Mouse (Mus musculus) midbrain, embryonic 11.5 days (tissue): ENCODE measurements at regions not wholly inside any gene's neighbourhood (a gene's known extent, or its start where the extent isn't known, plus 50 kb on each side); places are given as distances from the start of the nearest gene placed in this dataset.

Experiments used
- ATAC-seq: fragments of 200-750 bp; cut with Nextera tagmentation; 2 replicates; pipeline ENCODE4 v1.8.0; 2017; ENCODE audit warnings: moderate TSS enrichment, moderate library complexity; ENCODE audit not compliant: low FRiP score
- DNase-seq: peaks from one replicate; pipeline ENCODE4 v3.0.0; 2015; ENCODE audit warnings: low spot score; ENCODE audit errors: missing footprints
- H3K27ac ChIP-seq: fragments of 300-500 bp; sonication (generic); 2 replicates; pipeline ENCODE4 v1.5.1; 2014; ENCODE audit warnings: low read depth, low read length
- H3K27me3 ChIP-seq: fragments of 300-500 bp; sonication (generic); 2 replicates; pipeline ENCODE4 v1.6.1; 2014; ENCODE audit warnings: mild to moderate bottlenecking, low read length, moderate library complexity, mixed read lengths; ENCODE audit not compliant: control insufficient read depth, insufficient read depth
- H3K36me3 ChIP-seq: fragments of 300-500 bp; sonication (generic); 2 replicates; pipeline ENCODE4 v1.6.1; 2014; ENCODE audit warnings: mild to moderate bottlenecking, low read length, moderate library complexity, mixed read lengths; ENCODE audit not compliant: control insufficient read depth, insufficient read depth
- H3K4me1 ChIP-seq: fragments of 300-500 bp; sonication (generic); 2 replicates; pipeline ENCODE4 v1.6.1; 2014; ENCODE audit warnings: low read length; ENCODE audit not compliant: control insufficient read depth, insufficient read depth
- H3K4me2 ChIP-seq: fragments of 300-500 bp; sonication (generic); 2 replicates; pipeline ENCODE4 v1.6.1; 2014; ENCODE audit warnings: mild to moderate bottlenecking, moderate library complexity
- H3K4me3 ChIP-seq: fragments of 300-500 bp; sonication (generic); 2 replicates; pipeline ENCODE4 v1.5.1; 2014; ENCODE audit warnings: low read depth, low read length
- H3K9ac ChIP-seq: fragments of 300-500 bp; sonication (generic); 2 replicates; pipeline ENCODE4 v1.6.1; 2014; ENCODE audit warnings: low read length
- H3K9me3 ChIP-seq: fragments of 300-500 bp; sonication (generic); 2 replicates; pipeline ENCODE4 v1.6.1; 2016; ENCODE audit warnings: low read length; ENCODE audit not compliant: control insufficient read depth
- WGBS: fragments of 180-500 bp; shearing (Covaris S2); extraction: QIAGEN DNeasy Blood & Tissue Kit; methylation state at CpG from one replicate; pipeline ENCODE4 v1.1.7; 2014; 5-methylcytosine and 5-hydroxymethylcytosine counted together

- WGBS: 89% methylated on average over 11 of the region's 11 CpGs
- ATAC-seq (no peak), DNase-seq (no peak)
- Histone ChIP-seq H3K4me1 (peaks cover 11% of the 10 kb centered on the region; the same call in 1 of the 2 replicates), H3K27ac (no peak overlapping the region), H3K9ac (no peak overlapping the region), H3K36me3 (no peaks in the 10 kb centered on the region), H3K9me3 (no peaks in the 10 kb centered on the region), H3K4me2 (no peak overlapping the region), H3K4me3 (no peak overlapping the region), H3K27me3 (no peaks in the 10 kb centered on the region)
These were observed 202.9 kb upstream of the Id2 start for GRCm38 (mm10) chr12:25299603-25300471.

DNA sequence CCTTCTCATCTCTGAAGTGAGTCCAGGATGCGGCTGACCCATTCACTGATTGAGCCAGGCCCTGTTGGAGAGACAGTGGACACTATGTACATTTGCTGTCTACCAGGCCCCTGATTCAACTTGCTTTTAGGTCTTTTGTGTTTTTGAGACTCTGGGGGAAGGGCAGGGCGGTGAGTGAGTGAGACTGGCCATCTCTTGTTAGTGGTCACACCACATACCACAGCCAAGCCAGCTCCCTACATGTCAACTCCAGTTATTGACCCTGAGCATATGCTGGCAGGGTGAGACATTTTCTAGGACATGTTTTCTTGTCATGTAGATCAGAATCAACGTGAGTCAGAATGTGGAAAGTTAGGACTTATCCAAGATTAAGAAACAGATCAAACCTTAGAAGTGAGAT is 201.8 kb upstream of the Id2 start:
- no peaks in the 10 kb centered on the region for H3K27me3 ChIP-seq
- H3K4me2 ChIP-seq: no peak overlapping the region
- H3K9ac ChIP-seq: no peak overlapping the region
- WGBS: 89% methylated on average over 3 of the region's 3 CpGs
- peaks cover 5% of the 10 kb centered on the region; the same call in 1 of the 2 replicates for H3K4me1 ChIP-seq
- DNase-seq (no peak), ATAC-seq (no peak)
- no peak overlapping the region for H3K27ac ChIP-seq
- H3K9me3 ChIP-seq: no peaks in the 10 kb centered on the region
- no peaks in the 10 kb centered on the region for H3K36me3 ChIP-seq
- no peak overlapping the region for H3K4me3 ChIP-seq

DNA sequence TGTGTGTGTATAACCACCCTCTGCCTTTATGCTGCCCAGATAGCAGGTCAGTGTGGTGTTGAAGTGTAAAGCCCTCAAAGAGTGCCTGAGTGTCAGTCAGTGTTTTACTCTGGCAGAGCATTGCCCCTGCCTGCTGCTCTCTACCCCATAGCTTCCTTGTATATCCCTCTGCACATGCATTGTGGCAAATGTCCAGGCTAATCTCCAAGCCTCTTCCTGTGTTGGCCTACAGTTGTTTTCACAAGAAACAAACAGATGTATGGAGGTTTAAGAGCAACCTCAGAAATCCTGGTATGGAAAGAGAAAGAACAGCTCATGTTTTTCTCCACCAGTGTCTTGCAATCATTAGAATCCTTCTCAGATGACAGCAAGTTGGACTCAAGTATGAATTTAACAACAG is 201.0 kb upstream of the Id2 start:
- Histone ChIP-seq H3K4me3 (no peak overlapping the region), H3K4me2 (no peak overlapping the region), H3K9me3 (no peaks in the 10 kb centered on the region), H3K27ac (no peak overlapping the region), H3K27me3 (no peaks in the 10 kb centered on the region), H3K36me3 (no peaks in the 10 kb centered on the region), H3K4me1 (peaks cover 2% of the 10 kb centered on the region; the same call in 1 of the 2 replicates), H3K9ac (no peak overlapping the region)
- DNase-seq (no peak), ATAC-seq (no peak)

GRCm38 (mm10) chr12:25296648-25297047 is 199.7 kb upstream of the Id2 start:
- Histone ChIP-seq H3K9ac (no peak overlapping the region), H3K9me3 (no peaks in the 10 kb centered on the region), H3K4me1 (peaks cover 2% of the 10 kb centered on the region; the same call in 1 of the 2 replicates), H3K27ac (no peak overlapping the region), H3K36me3 (no peaks in the 10 kb centered on the region), H3K27me3 (no peaks in the 10 kb centered on the region), H3K4me2 (no peak overlapping the region), H3K4me3 (no peak overlapping the region)
- ATAC-seq (no peak), DNase-seq (no peak)
- WGBS: 91% methylated on average over 3 of the region's 3 CpGs

GRCm38 (mm10) chr12:25294179-25295025 is 197.5 kb upstream of the Id2 start:
- Histone ChIP-seq H3K4me1 (peaks cover 2% of the 10 kb centered on the region; the same call in 1 of the 2 replicates), H3K4me3 (no peak overlapping the region), H3K9me3 (no peaks in the 10 kb centered on the region), H3K9ac (no peak overlapping the region), H3K27ac (no peak overlapping the region), H3K27me3 (no peaks in the 10 kb centered on the region), H3K4me2 (no peak overlapping the region), H3K36me3 (no peaks in the 10 kb centered on the region)
- 68% methylated on average over 4 of the region's 4 CpGs for WGBS
- no peak for ATAC-seq
- DNase-seq: no peak

GRCm38 (mm10) chr12:25293470-25294178 is 196.7 kb upstream of the Id2 start:
- Histone ChIP-seq H3K36me3 (no peaks in the 10 kb centered on the region), H3K27me3 (no peaks in the 10 kb centered on the region), H3K27ac (no peak overlapping the region), H3K9ac (no peak overlapping the region), H3K4me2 (no peak overlapping the region), H3K4me1 (peaks cover 2% of the 10 kb centered on the region; the same call in 1 of the 2 replicates), H3K9me3 (no peaks in the 10 kb centered on the region), H3K4me3 (no peak overlapping the region)
- WGBS: 58% methylated on average over 6 of the region's 6 CpGs
- DNase-seq (no peak), ATAC-seq (no peak; the same call in 1 of the 2 replicates)

DNA sequence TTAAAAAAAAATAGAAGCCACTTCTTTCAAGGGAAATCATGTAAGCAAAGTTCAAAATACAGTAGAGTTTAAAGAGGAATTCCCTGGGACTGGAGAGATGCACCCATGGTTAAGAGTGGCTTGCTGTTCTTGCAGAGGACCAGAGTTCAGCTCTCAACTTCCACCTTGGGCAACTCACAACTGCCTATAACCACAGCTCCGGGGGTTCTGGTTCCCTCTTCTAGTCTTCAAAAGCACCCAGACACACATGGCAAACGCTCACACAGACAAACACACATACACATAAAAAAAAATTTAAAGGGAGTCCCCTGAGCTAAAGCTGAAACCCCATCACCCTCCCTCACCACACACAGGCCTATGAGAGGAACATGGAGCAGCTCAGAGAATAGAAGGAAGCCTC is 192.4 kb upstream of the Id2 start:
- WGBS: 82% methylated on average over 2 of the region's 2 CpGs
- H3K9me3 ChIP-seq: no peaks in the 10 kb centered on the region

GRCm38 (mm10) chr12:25283808-25284207 is 186.9 kb upstream of the Id2 start:
- WGBS: 80% methylated on average over 3 of the region's 3 CpGs
- no peak overlapping the region for H3K9ac ChIP-seq
- no peak overlapping the region for H3K27ac ChIP-seq
- H3K36me3 ChIP-seq: no peaks in the 10 kb centered on the region
- H3K4me3 ChIP-seq: no peak overlapping the region
- no peaks in the 10 kb centered on the region for H3K27me3 ChIP-seq
- no peaks in the 10 kb centered on the region for H3K9me3 ChIP-seq
- no peak for ATAC-seq
- H3K4me2 ChIP-seq: no peak overlapping the region
- no peak for DNase-seq
- H3K4me1 ChIP-seq: no peaks in the 10 kb centered on the region

More for the DNA sequence above, 192.4 kb upstream of the Id2 start:
- H3K36me3 ChIP-seq: no peaks in the 10 kb centered on the region
- ATAC-seq: no peak
- no peaks in the 10 kb centered on the region for H3K27me3 ChIP-seq
- no peak overlapping the region for H3K4me3 ChIP-seq
- peaks cover 2% of the 10 kb centered on the region; the same call in 1 of the 2 replicates for H3K4me1 ChIP-seq
- H3K27ac ChIP-seq: no peak overlapping the region
- H3K9ac ChIP-seq: no peak overlapping the region
- DNase-seq: peak; percentile 73
- H3K4me2 ChIP-seq: no peak overlapping the region
